ENCODE assay signal across 10 mouse cellular contexts in the genomic region with DNA sequence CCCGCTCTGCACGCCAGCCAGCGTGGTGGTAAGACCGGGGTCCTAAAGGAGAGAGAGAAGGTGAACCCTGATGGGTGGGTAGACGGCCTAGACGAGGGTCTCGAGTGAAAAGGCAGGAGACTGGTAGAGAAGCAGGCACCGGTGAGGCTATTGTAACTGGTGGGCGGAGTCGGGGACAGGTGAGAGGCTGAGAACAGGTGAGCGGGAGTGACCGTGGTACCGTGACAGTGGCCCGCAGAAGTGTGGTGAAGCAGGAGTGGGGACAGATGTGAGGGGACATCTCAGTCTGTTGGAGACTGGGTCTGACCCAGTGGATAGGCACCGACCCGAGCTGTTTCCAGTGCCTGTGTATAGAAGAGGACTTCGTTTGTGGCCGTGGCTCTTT. TPM values are rescaled to one million over a fixed set of nuclear protein-coding genes. Genes with fewer than 3 reads are reported as not detected.
DNase-seq lines count a peak whose midpoint lies in the region; ATAC-seq and TF ChIP-seq lines count a peak whose summit lies in the region.
"Had no signal": no experiment of that assay in that cellular context is flagged by ENCODE, and none has a peak within 500 bp of the region (broad histone marks: within the 10 kb centered on the region; RNA-seq: fewer than 3 reads in every experiment).

No protein-coding gene starts in this region.

- H3K27ac ChIP-seq in kidney, adult 2 months (ENCODE audit: insufficient read depth, low read depth, low read length) = no peak overlapping the region; the same call in 1 of the 2 replicates
- peak overlapping the region; percentile 82 for H3K27ac ChIP-seq in embryonic facial prominence, embryonic 10.5 days (replicated peaks)
- H3K27ac ChIP-seq in intestine, embryonic 14.5 days (ENCODE audit: low read depth) = no peak overlapping the region
- peak overlapping the region; percentile 81 for H3K27ac ChIP-seq in midbrain, embryonic 15.5 days

- no peaks in the 10 kb centered on the region for H3K27me3 ChIP-seq in kidney, adult 2 months (replicated peaks; ENCODE audit: control insufficient read depth, insufficient read depth, low read length)
- H3K27me3 ChIP-seq in embryonic facial prominence, embryonic 10.5 days (replicated peaks; ENCODE audit: low read depth, poor library complexity, severe bottlenecking) = no peaks in the 10 kb centered on the region
- no peaks in the 10 kb centered on the region for H3K27me3 ChIP-seq in intestine, embryonic 14.5 days (replicated peaks; ENCODE audit: control insufficient read depth, insufficient read depth, low read length)
- no peaks in the 10 kb centered on the region for H3K27me3 ChIP-seq in midbrain, embryonic 15.5 days (replicated peaks)
- H3K27me3 ChIP-seq: Patski had no signal

- 13% methylated on average over 18 of the region's 18 CpGs for WGBS in kidney, adult 2 months
- 9% methylated on average over 18 of the region's 18 CpGs for WGBS in embryonic facial prominence, embryonic 10.5 days
- 7% methylated on average over 18 of the region's 18 CpGs for WGBS in intestine, embryonic 14.5 days
- WGBS in midbrain, embryonic 15.5 days = 7% methylated on average over 18 of the region's 18 CpGs

- peaks cover 8% of the 10 kb centered on the region for H3K4me1 ChIP-seq in kidney, adult 2 months (ENCODE audit: control insufficient read depth, insufficient read depth, low read length)
- peaks cover 65% of the 10 kb centered on the region for H3K4me1 ChIP-seq in embryonic facial prominence, embryonic 10.5 days
- peaks cover 20% of the 10 kb centered on the region; the same call in 1 of the 2 replicates for H3K4me1 ChIP-seq in intestine, embryonic 14.5 days (replicated peaks; ENCODE audit: control insufficient read depth, insufficient read depth, low read length)
- H3K4me1 ChIP-seq in midbrain, embryonic 15.5 days = peaks cover 25% of the 10 kb centered on the region

- H3K9ac ChIP-seq in intestine, embryonic 14.5 days (ENCODE audit: low read length) = peak overlapping the region; percentile 44
- peak overlapping the region; percentile 66 for H3K9ac ChIP-seq in midbrain, embryonic 15.5 days

- no peaks in the 10 kb centered on the region for H3K9me3 ChIP-seq in embryonic facial prominence, embryonic 10.5 days
- no peaks in the 10 kb centered on the region for H3K9me3 ChIP-seq in intestine, embryonic 14.5 days (ENCODE audit: control insufficient read depth, low read length)
- no peaks in the 10 kb centered on the region for H3K9me3 ChIP-seq in midbrain, embryonic 15.5 days

- TF ChIP-seq POLR2A in kidney, adult 2 months (IDR thresholded peaks at IDR 0.05; ENCODE audit: low read depth, low read length) = no peak

- DNase-seq in kidney, adult 2 months = no peak
- DNase-seq in kidney, postnatal 14 days = no peak
- no peak for DNase-seq in embryonic facial prominence, embryonic 10.5 days (ENCODE audit: low spot score)
- DNase-seq in intestine, embryonic 14.5 days (ENCODE audit: low spot score) = no peak
- no peak for DNase-seq in embryo, embryonic 10.5 days (ENCODE audit: low spot score)
- DNase-seq in gastrocnemius, adult 18-20 months (ENCODE audit: low spot score) = no peak
- DNase-seq in thymus, postnatal 36 days = no peak

- TF ChIP-seq CTCF in kidney, adult 2 months (conservative IDR thresholded peaks at IDR 0.05; ENCODE audit: insufficient read depth, insufficient read length, low read depth, low read length) = no peak

- peak overlapping the region; percentile 63 for H3K4me3 ChIP-seq in kidney, adult 2 months (ENCODE audit: insufficient read depth, low read depth, low read length)
- H3K4me3 ChIP-seq in embryonic facial prominence, embryonic 10.5 days = peak overlapping the region; percentile 71
- peak overlapping the region; percentile 59 for H3K4me3 ChIP-seq in intestine, embryonic 14.5 days (ENCODE audit: low read depth, low read length)
- peak overlapping the region; percentile 60 for H3K4me3 ChIP-seq in midbrain, embryonic 15.5 days

- no peak for ATAC-seq in intestine, embryonic 14.5 days (replicated peaks; ENCODE audit: low FRiP score, low TSS enrichment, low read depth)
- ATAC-seq in midbrain, embryonic 15.5 days (replicated peaks) = peak; percentile 55; the same call in 1 of the 2 replicates

- no peaks in the 10 kb centered on the region for H3K36me3 ChIP-seq in kidney, adult 2 months (ENCODE audit: control insufficient read depth, insufficient read depth, low read length)
- H3K36me3 ChIP-seq in embryonic facial prominence, embryonic 10.5 days (replicated peaks) = no peaks in the 10 kb centered on the region
- no peaks in the 10 kb centered on the region for H3K36me3 ChIP-seq in intestine, embryonic 14.5 days (ENCODE audit: control insufficient read depth, insufficient read depth, low read length)
- no peaks in the 10 kb centered on the region for H3K36me3 ChIP-seq in midbrain, embryonic 15.5 days (replicated peaks)

- H3K4me2 ChIP-seq in intestine, embryonic 14.5 days (ENCODE audit: low read length) = peak overlapping the region; percentile 56
- H3K4me2 ChIP-seq in midbrain, embryonic 15.5 days = peak overlapping the region; percentile 73

RNA-seq across cellular contexts. Expression of gene Pfkfb4, which starts 0.5 kb away (rescaled TPM):
- 10.6 and 11.3 TPM in 2 replicates for polyA plus RNA-seq in kidney, adult 2 months (2012; rRNA removed)
- 10.0 and 12.2 TPM in 2 replicates for polyA plus RNA-seq in embryonic facial prominence, embryonic 10.5 days (2016; fragmentation: Nextera tagmentation; extraction: Ambion mirVana)
- polyA plus RNA-seq in intestine, embryonic 14.5 days (2014; fragmentation: Nextera tagmentation; extraction: Ambion mirVana) = 10.2 and 11.3 TPM in 2 replicates
- polyA plus RNA-seq in midbrain, embryonic 15.5 days (2015; fragmentation: Nextera tagmentation; extraction: Ambion mirVana) = 33.7 and 36.7 TPM in 2 replicates
- total RNA-seq in gastrocnemius, adult 18-20 months (2021) = 10 to 100 TPM; 18.8 to 43.0 TPM

RNA-seq across cellular contexts. Expression of gene Ucn2, which starts 6.3 kb away (rescaled TPM):
- polyA plus RNA-seq in kidney, adult 2 months (2012; rRNA removed) = 0.11 and 0.18 TPM in 2 replicates
- polyA plus RNA-seq in embryonic facial prominence, embryonic 10.5 days (2016; fragmentation: Nextera tagmentation; extraction: Ambion mirVana) = not detected in 2 replicates
- polyA plus RNA-seq in intestine, embryonic 14.5 days (2014; fragmentation: Nextera tagmentation; extraction: Ambion mirVana) = 0.37 TPM in 1 of 2 replicates, not detected in the other
- polyA plus RNA-seq in midbrain, embryonic 15.5 days (2015; fragmentation: Nextera tagmentation; extraction: Ambion mirVana) = not detected in 2 replicates
- under 1 TPM; 0.27 to 0.90 TPM for total RNA-seq in gastrocnemius, adult 18-20 months (2021)
- total RNA-seq: hematopoietic stem cell, adult 5-6 weeks had no signal

RNA-seq across cellular contexts. Expression of gene Col7a1, which starts 38.7 kb away (rescaled TPM):
- polyA plus RNA-seq in kidney, adult 2 months (2012; rRNA removed) = 1.8 and 2.3 TPM in 2 replicates
- 1.1 and 2.0 TPM in 2 replicates for polyA plus RNA-seq in embryonic facial prominence, embryonic 10.5 days (2016; fragmentation: Nextera tagmentation; extraction: Ambion mirVana)
- 1.7 and 1.8 TPM in 2 replicates for polyA plus RNA-seq in intestine, embryonic 14.5 days (2014; fragmentation: Nextera tagmentation; extraction: Ambion mirVana)
- polyA plus RNA-seq in midbrain, embryonic 15.5 days (2015; fragmentation: Nextera tagmentation; extraction: Ambion mirVana) = 2.5 and 2.7 TPM in 2 replicates
- total RNA-seq in gastrocnemius, adult 18-20 months (2021) = 1 to 10 TPM; 2.2 to 3.5 TPM
- total RNA-seq: hematopoietic stem cell, adult 5-6 weeks had no signal

RNA-seq across cellular contexts. Expression of gene Shisa5, which starts 46.3 kb away (rescaled TPM):
- 467 and 688 TPM in 2 replicates for polyA plus RNA-seq in kidney, adult 2 months (2012; rRNA removed)
- 38.4 and 42.0 TPM in 2 replicates for polyA plus RNA-seq in embryonic facial prominence, embryonic 10.5 days (2016; fragmentation: Nextera tagmentation; extraction: Ambion mirVana)
- 80.8 and 85.8 TPM in 2 replicates for polyA plus RNA-seq in intestine, embryonic 14.5 days (2014; fragmentation: Nextera tagmentation; extraction: Ambion mirVana)
- polyA plus RNA-seq in midbrain, embryonic 15.5 days (2015; fragmentation: Nextera tagmentation; extraction: Ambion mirVana) = 66.0 and 68.4 TPM in 2 replicates
- total RNA-seq in gastrocnemius, adult 18-20 months (2021) = 10 to 100 TPM in 1 of 2 experiments, 1 to 10 TPM in 1; 9.8 to 15.5 TPM

RNA-seq across cellular contexts. Expression of gene Uqcrc1, which starts 55.6 kb away (rescaled TPM):
- 1,190 and 1,260 TPM in 2 replicates for polyA plus RNA-seq in kidney, adult 2 months (2012; rRNA removed)
- polyA plus RNA-seq in embryonic facial prominence, embryonic 10.5 days (2016; fragmentation: Nextera tagmentation; extraction: Ambion mirVana) = 488 and 506 TPM in 2 replicates
- 522 and 561 TPM in 2 replicates for polyA plus RNA-seq in intestine, embryonic 14.5 days (2014; fragmentation: Nextera tagmentation; extraction: Ambion mirVana)
- 443 and 465 TPM in 2 replicates for polyA plus RNA-seq in midbrain, embryonic 15.5 days (2015; fragmentation: Nextera tagmentation; extraction: Ambion mirVana)
- total RNA-seq in gastrocnemius, adult 18-20 months (2021) = 100 to 1,000 TPM; 888 to 981 TPM

Comparison
In these comparisons a context has a peak if more than half of its experiments do, and no peak if none do; other contexts are left out.
1. H3K27ac ChIP-seq: peak in embryonic facial prominence, embryonic 10.5 days (single experiment) and midbrain, embryonic 15.5 days (single experiment); none in kidney, adult 2 months (single experiment) and intestine, embryonic 14.5 days (single experiment).
2. Peak in every context shown above with its lines, with median percentiles within 50 percentile points of each other: H3K4me3 ChIP-seq.